Mouse (Mus musculus) CH12.LX (cell line): ENCODE results near the gene Elf5. TPM values are rescaled to one million over a fixed set of nuclear protein-coding genes. Genes with fewer than 3 reads are reported as not detected.

Experiments
- DNase-seq: peaks from one replicate; pipeline ENCODE4 v3.0.0-alpha.2; 2013; ENCODE audit errors: extremely low read depth
- H3K27ac ChIP-seq: 2 replicates; pipeline ENCODE4 v1.5.1; 2012; ENCODE audit warnings: low read depth, mild to moderate bottlenecking, control low read depth, moderate library complexity; ENCODE audit not compliant: insufficient read depth
- H3K27me3 ChIP-seq: replicated peaks from 2 replicates; pipeline ENCODE3; 2012; ENCODE audit warnings: inconsistent platforms
- H3K36me3 ChIP-seq, 2 experiments: replicated peaks in 1 of 2; 2 replicates each; pipeline versions ENCODE3 to v1.6.1; 2012; ENCODE audit warnings: inconsistent platforms in 1 of 2, low read length in 1 of 2, mild to moderate bottlenecking in 1 of 2, mixed read lengths in 1 of 2, moderate library complexity in 1 of 2; ENCODE audit not compliant: control insufficient read depth in 1 of 2, insufficient read depth in 1 of 2
- H3K4me1 ChIP-seq, 2 experiments: 2 replicates each; pipeline ENCODE4 v1.6.1; 2012; ENCODE audit warnings: inconsistent platforms in 1 of 2, moderate library complexity in 1 of 2; ENCODE audit not compliant: insufficient read depth in 2 of 2, control insufficient read depth in 1 of 2
- H3K4me2 ChIP-seq: 2 replicates; pipeline ENCODE4 v1.6.1; 2012; ENCODE audit warnings: low read depth, mild to moderate bottlenecking, control low read depth; ENCODE audit not compliant: poor library complexity, insufficient read depth, severe bottlenecking
- H3K4me3 ChIP-seq, 3 experiments: fragments of 150-350 bp in 1 of 3; sonication (generic) in 1 of 3; replicated peaks in 1 of 3; 2 replicates each; pipeline versions ENCODE3 to v1.5.1; 2011 to 2012; ENCODE audit warnings: low read depth in 2 of 3, low read length in 2 of 3, mild to moderate bottlenecking in 2 of 3, moderate library complexity in 2 of 3, control low read depth in 1 of 3, improper control_type of control experiment in 1 of 3, inconsistent platforms in 1 of 3, mixed read lengths in 1 of 3; ENCODE audit not compliant: poor library complexity in 1 of 3
- H3K79me2 ChIP-seq: replicated peaks from 2 replicates; pipeline ENCODE4 v1.6.1; 2012; ENCODE audit warnings: mild to moderate bottlenecking, moderate library complexity; ENCODE audit not compliant: control insufficient read depth, poor library complexity, insufficient read depth, severe bottlenecking; ENCODE audit errors: extremely low read depth
- H3K9ac ChIP-seq: 2 replicates; pipeline ENCODE4 v1.6.1; 2012; ENCODE audit warnings: low read depth, mild to moderate bottlenecking, control low read depth, moderate library complexity; ENCODE audit not compliant: insufficient read depth
- H3K9me3 ChIP-seq: replicated peaks from 2 replicates; pipeline ENCODE3; 2012; ENCODE audit warnings: low read length, inconsistent platforms, mixed read lengths
- CTCF ChIP-seq, 2 experiments: IDR thresholded peaks in 1 of 2; conservative IDR thresholded peaks in 1 of 2; 2 replicates each; pipeline ENCODE4 v1.5.1; 2011 to 2012; ENCODE audit warnings: low read depth in 2 of 2, low read length in 2 of 2, improper control_type of control experiment in 1 of 2, inconsistent platforms in 1 of 2, mild to moderate bottlenecking in 1 of 2, moderate library complexity in 1 of 2
- EP300 ChIP-seq: IDR thresholded peaks from 2 replicates; pipeline ENCODE4 v1.6.1; 2011; ENCODE audit warnings: low read length, improper control_type of control experiment
- ETS1 ChIP-seq: conservative IDR thresholded peaks from 2 replicates; pipeline ENCODE4 v1.6.1; 2012; ENCODE audit warnings: low read depth, mild to moderate bottlenecking, inconsistent platforms, low read length, improper control_type of control experiment, moderate library complexity
- HCFC1 ChIP-seq: IDR thresholded peaks from 2 replicates; pipeline ENCODE4 v1.6.1; 2012; ENCODE audit warnings: low read depth, mild to moderate bottlenecking, inconsistent platforms, low read length, improper control_type of control experiment
- IRF4 ChIP-seq: IDR thresholded peaks from 2 replicates; pipeline ENCODE4 v1.6.1; 2014; ENCODE audit warnings: low read depth, mild to moderate bottlenecking, inconsistent platforms, low read length, improper control_type of control experiment
- JUN ChIP-seq: IDR thresholded peaks from 2 replicates; pipeline ENCODE4 v1.6.1; 2011; ENCODE audit warnings: low read depth, mild to moderate bottlenecking, low read length, improper control_type of control experiment, moderate library complexity; ENCODE audit not compliant: insufficient read depth
- JUND ChIP-seq: conservative IDR thresholded peaks from 2 replicates; pipeline ENCODE4 v1.6.1; 2011; ENCODE audit warnings: low read depth, low read length, improper control_type of control experiment
- MXI1 ChIP-seq: IDR thresholded peaks from 2 replicates; pipeline ENCODE4 v1.6.1; 2011; ENCODE audit warnings: mild to moderate bottlenecking, low read depth, low read length, improper control_type of control experiment
- MYC ChIP-seq: IDR thresholded peaks from 2 replicates; pipeline ENCODE4 v1.6.1; 2011; ENCODE audit warnings: low read depth, mild to moderate bottlenecking, improper control_type of control experiment, low read length
- NELFE ChIP-seq: IDR thresholded peaks from 2 replicates; pipeline ENCODE4 v1.6.1; 2011; ENCODE audit warnings: low read depth, low read length, improper control_type of control experiment
- NRF1 ChIP-seq: IDR thresholded peaks from 2 replicates; pipeline ENCODE4 v1.6.1; 2014; ENCODE audit warnings: low read depth, mild to moderate bottlenecking, inconsistent platforms, low read length, improper control_type of control experiment, moderate library complexity
- PAX5 ChIP-seq: IDR thresholded peaks from 2 replicates; pipeline ENCODE4 v1.6.1; 2012; ENCODE audit warnings: low read length, inconsistent platforms, mixed read lengths
- POLR2AphosphoS2 ChIP-seq: IDR thresholded peaks from 2 replicates; pipeline ENCODE4 v1.6.1; 2011; ENCODE audit warnings: low read depth, low read length, improper control_type of control experiment
- TBP ChIP-seq: conservative IDR thresholded peaks from 2 replicates; pipeline ENCODE4 v1.6.1; 2011; ENCODE audit warnings: low read depth, low read length, improper control_type of control experiment
- TCF12 ChIP-seq: IDR thresholded peaks from 2 replicates; pipeline ENCODE4 v1.6.1; 2014; ENCODE audit warnings: low read depth, mild to moderate bottlenecking, inconsistent platforms, low read length, improper control_type of control experiment
- UBTF ChIP-seq: IDR thresholded peaks from 2 replicates; pipeline ENCODE4 v1.6.1; 2012; ENCODE audit warnings: low read depth, mild to moderate bottlenecking, inconsistent platforms, low read length, improper control_type of control experiment, moderate library complexity
- USF2 ChIP-seq: conservative IDR thresholded peaks from 2 replicates; pipeline ENCODE4 v1.6.1; 2011; ENCODE audit warnings: low read depth, low read length, improper control_type of control experiment
- ZNF384 ChIP-seq: IDR thresholded peaks from 2 replicates; pipeline ENCODE4 v1.6.1; 2012; ENCODE audit warnings: low read depth, low read length, improper control_type of control experiment, inconsistent platforms
- dilution Hi-C: fragments of 300-500 bp; cut with MboI; formaldehyde crosslinking; loops from 2 replicates; pipeline ENCODE4 v1.14.3; 2020; ENCODE audit warnings: low sequenced_read_pairs; ENCODE audit not compliant: extremely low pct_unique_long_range_greater_than_20kb, extremely low pct_ligation_motif_present
- in situ Hi-C: fragments of 300-500 bp; cut with MboI; formaldehyde crosslinking; loops from 3 replicates; pipeline ENCODE4 v1.14.3; 2019; ENCODE audit warnings: low sequenced_read_pairs, low pct_ligation_motif_present, low pct_unique_long_range_greater_than_20kb, mixed read lengths
- polyA plus RNA-seq: library from polyadenylated mRNA; unstranded; fragments of >175 nt; gene quantifications from 2 replicates; pipeline ENCODE4 v1.2.1, GENCODE M21; 2012; ENCODE audit warnings: low read depth; ENCODE audit not compliant: insufficient read length
- total RNA-seq, 2 experiments: library from RNA; depleted of rRNA; stranded (reverse); fragments of 300-350 nt in 1 of 2; fragments of >200 nt in 1 of 2; gene quantifications; 2 replicates each; pipeline ENCODE4 v1.2.3; 2012 to 2014

The Elf5 gene
- total and polyA plus RNA-seq, 3 experiments: not detected

DNA sequence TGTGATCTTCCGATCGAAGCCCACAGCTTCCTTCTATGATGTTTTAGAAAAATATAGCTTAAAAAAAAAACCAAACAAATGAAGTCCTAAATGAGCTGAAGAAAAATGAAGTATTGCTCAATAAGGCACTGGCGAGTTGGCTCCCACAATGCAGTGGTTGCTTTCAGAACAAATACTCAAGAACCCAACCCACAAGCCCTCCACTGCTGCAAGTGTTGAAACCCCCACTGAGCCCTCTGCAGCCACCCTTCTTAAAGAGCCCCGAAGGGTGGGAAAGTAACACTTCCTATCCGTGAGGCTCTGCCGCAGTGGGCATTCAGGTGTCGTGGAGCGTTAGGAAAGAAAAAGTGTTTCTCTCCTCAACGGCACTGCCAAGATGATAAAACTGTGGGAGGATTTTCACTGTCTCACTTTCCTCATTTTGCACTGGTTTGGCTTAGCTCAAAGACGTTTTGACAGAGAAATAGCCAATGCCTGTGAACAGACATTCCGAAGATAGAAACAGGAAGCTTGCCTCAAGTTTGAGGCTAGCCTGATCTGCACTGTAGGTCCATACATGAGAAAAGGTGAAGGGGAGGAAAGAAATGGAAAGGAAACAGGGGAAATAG lies 14.1 kb downstream of the Elf5 start:
- no peak overlapping the region for H3K27ac ChIP-seq
- H3K36me3 ChIP-seq: no peaks in the 10 kb centered on the region
- H3K4me1 ChIP-seq: no peaks in the 10 kb centered on the region
- dilution Hi-C loops (no loop called here), in situ Hi-C loops (loop anchor here (10.0 kb wide), 1 partner anchor 301 kb away; no protein-coding TSS in a partner anchor)
- no peak overlapping the region for H3K9ac ChIP-seq
- no peak for DNase-seq
- H3K79me2 ChIP-seq: no peaks in the 10 kb centered on the region
- no peaks in the 10 kb centered on the region for H3K9me3 ChIP-seq
- H3K4me3 ChIP-seq: no peak overlapping the region
- peaks cover 11% of the 10 kb centered on the region for H3K27me3 ChIP-seq
- H3K4me2 ChIP-seq: no peak overlapping the region
- TF ChIP-seq EP300: no peak
- TF ChIP-seq POLR2AphosphoS2: no peak
- TF ChIP-seq, all 38 proteins: peak for 0

DNA sequence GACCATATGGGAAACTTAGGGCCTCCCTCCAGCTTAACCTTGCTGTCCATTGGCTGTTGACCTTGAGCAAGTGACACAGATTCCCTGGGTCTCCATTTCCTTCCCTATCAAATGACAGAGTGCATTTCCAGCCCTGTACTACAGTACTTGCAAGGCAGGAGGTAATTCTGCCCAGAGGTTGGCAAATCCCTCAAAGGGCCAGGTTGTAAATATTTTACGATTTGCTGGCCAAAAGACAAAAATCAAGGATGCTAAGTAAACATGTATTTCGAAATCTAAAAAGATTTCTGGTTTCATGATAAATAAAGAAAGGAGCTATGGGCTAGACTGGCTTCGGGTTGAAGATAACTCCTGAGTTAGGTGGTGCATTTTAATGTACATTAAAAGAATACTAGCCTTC lies 16.9 kb downstream of the Elf5 start:
- DNase-seq: no peak
- no peak overlapping the region for H3K4me3 ChIP-seq
- H3K79me2 ChIP-seq: no peaks in the 10 kb centered on the region
- H3K27ac ChIP-seq: no peak overlapping the region
- H3K9ac ChIP-seq: no peak overlapping the region
- dilution Hi-C loops: no loop called here
- H3K27me3 ChIP-seq: peaks cover 15% of the 10 kb centered on the region
- no peak overlapping the region for H3K4me2 ChIP-seq
- no peak for TF ChIP-seq USF2
- no peak for TF ChIP-seq MXI1
- no peak for TF ChIP-seq TCF12
- TF ChIP-seq CTCF (conservative IDR thresholded peaks at IDR 0.05 in 1 of 2, IDR thresholded peaks at IDR 0.05 in 1 of 2; ENCODE audit: low read depth in 2 of 2, low read length in 2 of 2): no peak
- no peak for TF ChIP-seq NELFE
- TF ChIP-seq ETS1: no peak
- no peak for TF ChIP-seq MYC
- no peak for TF ChIP-seq ZNF384
- TF ChIP-seq NRF1: no peak
- no peak for TF ChIP-seq TBP
- TF ChIP-seq IRF4: no peak
- TF ChIP-seq JUND: no peak
- TF ChIP-seq JUN: no peak
- no peak for TF ChIP-seq HCFC1
- no peak for TF ChIP-seq PAX5
- no peak for TF ChIP-seq UBTF
- no peaks in the 10 kb centered on the region for H3K36me3 ChIP-seq
- no peaks in the 10 kb centered on the region for H3K9me3 ChIP-seq
- in situ Hi-C loops: loop anchor here (10.0 kb wide), 1 partner anchor 304 kb away; no protein-coding TSS in a partner anchor
- no peaks in the 10 kb centered on the region for H3K4me1 ChIP-seq
